Mouse (Mus musculus): ENCODE results near the gene Fam71e1. TPM values are rescaled to one million over a fixed set of nuclear protein-coding genes. Genes with fewer than 3 reads are reported as not detected.

The Fam71e1 gene
- polyA plus RNA-seq, 1 experiment = 12.5 TPM

DNA sequence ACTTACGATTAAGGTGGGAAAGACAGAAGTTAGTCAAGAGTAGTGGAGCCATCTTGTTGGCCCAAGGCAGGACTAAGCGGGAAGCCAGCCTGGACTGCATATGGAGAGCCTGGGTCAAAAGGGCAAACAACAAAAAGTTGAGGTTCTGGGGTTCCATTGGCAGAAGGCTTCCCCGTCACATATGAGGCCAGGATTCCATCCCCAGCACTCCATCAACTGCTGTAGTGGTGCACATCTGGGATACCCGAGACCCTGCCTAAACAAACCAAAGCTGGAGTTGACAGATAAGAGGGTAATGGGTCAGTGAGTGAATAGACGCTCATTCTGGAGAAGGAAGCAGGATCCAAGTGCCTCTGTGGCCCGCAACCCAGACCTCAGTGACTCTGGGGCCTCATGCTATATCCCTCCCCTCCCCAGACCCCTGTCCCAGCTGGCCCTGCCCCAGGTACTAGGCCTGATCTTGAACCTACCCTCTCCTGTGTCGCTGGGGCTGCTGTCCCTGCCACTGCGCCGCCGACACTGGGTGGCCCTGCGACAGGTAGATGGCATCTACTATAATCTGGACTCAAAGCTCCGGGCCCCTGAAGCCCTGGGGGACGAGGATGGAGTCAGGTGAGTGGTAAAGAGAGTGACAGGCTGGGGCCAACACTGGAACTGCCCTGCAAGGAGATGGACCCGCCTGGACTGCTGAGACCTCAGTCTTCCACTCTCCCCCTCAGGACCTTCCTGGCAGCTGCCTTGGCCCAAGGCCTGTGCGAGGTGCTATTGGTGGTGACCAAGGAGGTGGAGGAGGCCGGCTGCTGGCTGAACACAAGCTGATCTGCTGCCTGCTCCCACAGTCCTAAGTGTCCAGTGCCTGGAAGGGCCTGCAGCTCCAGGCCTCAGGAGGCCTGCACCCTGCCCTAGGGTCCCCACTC is 25.4 kb upstream of the Fam71e1 start:
- DNase-seq (ENCODE audit: low spot score) = no peak

DNA sequence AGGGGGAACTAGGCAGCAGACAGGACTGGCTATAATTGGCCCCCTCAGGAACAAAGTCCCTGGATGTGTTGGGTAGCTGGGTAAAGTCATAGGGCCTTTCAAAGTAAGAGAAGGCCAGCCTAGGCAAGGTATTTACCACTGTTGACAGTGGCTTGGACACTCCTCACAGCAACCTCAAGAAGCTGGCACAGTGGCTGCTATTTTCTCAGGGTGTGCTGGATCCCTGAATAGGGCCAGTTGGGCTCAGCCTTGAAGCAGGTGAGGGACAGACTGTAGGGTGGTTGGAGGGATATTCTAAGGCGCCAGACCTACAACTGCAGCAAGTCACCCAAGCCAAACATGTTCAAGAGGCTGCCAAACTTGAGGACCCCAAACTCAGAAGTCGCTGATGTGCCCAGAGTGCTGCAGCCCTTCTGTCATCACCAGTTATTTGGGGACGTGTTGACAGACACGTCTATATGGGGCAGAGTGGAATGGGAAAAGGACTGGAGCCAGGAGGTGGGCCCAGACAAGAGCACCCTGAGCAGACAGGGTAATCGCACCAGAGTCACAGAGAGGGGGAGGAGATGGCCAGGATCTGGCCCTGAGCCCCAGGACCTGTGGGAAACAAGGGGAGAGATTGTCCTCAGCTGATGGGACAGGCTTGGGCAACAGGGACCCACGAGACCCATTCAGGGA is 24.4 kb upstream of the Fam71e1 start:
- DNase-seq (ENCODE audit: low spot score) = peak; percentile 8

DNA sequence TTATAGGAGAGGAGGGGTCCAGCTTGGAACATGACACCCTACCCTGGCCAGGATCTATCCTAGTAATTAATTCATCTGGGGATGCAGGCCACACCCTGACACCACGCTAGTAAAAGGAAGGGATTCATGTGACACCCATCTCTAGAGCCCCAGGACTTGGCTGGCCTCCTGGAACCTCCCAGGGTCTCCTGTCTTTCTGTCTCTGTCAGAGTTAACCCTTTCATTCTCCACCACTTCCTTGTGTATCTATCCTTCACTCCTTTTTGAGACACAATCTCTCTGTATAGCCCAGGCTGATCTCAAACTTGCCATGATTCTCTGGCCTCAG is 23.9 kb upstream of the Fam71e1 start:
- no peak for DNase-seq (ENCODE audit: low spot score)

DNA sequence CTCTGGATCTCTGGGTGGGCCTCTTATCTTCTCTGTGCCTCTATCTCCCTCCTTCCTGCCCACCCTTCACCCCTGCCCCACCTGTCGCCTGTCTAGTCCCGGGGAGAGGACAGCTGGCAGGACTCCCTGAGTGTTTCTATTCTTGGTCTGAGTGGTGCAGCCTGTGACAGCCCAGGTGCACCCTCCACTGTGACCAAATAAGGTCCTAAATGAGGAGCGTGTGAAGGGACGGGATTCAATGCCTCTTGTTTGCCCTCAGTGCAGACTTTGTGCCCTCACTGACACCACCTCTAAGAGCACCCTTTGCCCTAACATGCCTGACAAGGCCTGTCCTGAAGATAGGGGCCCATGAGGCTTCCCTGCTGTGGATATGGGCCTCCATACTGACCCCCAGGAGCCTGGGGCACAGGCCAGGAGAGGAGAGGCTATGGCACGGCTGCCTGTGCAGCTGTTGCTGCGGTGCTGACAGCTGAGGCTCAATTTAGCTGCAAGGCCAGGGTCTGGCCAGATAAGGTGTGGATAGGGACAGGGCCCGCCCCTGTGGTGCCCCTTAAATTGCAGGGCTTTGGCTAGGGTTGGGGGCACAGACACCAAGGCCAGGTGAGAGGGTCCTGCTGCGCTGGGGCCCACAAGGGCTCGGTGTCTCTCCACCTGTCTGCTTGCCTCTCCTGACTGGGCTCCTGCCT is 23.3 kb upstream of the Fam71e1 start:
- no peak for DNase-seq (ENCODE audit: low spot score)

DNA sequence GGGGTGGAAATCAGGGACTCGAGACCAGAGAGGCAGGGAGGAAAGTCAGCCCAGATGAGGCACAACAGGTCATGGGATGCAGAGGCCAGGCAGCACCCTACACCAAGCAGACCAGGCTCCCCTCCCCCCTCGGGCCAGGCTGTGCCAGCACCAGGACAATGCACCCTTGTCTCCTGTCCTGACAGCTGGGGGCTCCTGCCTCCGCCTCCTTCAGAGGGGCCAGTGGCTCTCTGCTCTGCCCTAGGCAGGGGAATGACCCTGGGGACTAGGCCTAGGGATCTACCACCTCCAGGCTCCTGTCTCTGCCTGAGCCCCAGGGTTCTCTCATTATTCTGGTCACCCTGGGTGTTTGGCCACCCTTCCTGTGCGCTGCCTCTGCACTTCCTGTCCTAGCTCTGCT is 22.0 kb upstream of the Fam71e1 start:
- no peak for DNase-seq (ENCODE audit: low spot score)

DNA sequence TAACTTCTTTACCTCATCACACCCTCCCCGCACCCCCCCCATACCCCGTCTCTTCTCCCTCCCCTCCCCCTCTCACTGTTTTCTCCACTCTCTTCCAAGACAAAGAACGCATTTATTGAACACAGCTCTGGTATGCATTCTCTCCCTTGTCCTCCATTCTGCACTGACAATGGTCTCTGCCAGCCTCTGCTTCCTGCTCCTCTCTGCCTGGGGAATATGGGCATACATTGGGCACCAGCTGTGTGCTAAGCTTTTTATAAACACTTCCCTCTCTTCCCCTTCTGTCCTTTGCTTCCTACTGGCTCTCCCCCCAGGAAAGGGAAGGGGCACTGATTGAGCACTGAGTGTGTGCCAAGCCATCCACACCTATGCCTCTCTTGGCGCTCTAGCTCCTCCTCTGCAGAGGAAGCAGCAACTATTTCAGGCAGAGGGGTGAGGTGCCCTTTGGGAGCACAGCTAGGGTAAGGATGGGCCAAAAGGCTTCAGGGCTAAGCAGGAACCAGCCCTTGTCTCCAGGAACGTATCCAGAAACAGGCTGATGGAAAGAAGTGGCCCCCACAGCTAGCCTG is 21.3 kb upstream of the Fam71e1 start:
- no peak for DNase-seq (ENCODE audit: low spot score)

DNA sequence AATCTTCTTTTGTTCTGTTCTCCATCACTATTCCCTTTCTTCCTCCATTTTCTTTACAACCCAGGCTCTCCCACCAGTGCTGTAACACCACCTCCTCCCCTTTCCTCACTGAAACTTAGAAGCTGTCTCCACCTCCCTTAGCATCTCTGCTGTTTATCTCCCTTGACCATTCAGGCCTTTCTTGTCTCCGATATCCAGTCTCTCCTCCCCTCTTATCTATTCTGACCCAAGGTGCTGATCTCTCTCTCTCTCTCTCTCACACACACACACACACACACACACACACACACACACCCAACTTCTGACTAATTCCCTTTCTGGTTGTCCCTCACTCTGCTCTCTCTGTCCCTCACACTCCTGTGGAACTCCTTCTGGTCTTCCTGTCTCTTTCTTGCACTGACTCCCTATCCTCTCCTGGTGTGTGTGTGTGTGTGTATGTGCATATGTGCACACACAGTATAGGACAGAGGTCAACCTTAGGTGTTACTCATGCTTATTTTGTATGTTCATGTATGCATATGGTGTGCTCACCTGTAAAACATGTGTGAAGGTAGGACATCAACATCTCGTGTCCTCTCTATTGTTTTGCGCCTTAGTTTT is 13.4 kb upstream of the Fam71e1 start:
- DNase-seq (ENCODE audit: low spot score) = no peak

DNA sequence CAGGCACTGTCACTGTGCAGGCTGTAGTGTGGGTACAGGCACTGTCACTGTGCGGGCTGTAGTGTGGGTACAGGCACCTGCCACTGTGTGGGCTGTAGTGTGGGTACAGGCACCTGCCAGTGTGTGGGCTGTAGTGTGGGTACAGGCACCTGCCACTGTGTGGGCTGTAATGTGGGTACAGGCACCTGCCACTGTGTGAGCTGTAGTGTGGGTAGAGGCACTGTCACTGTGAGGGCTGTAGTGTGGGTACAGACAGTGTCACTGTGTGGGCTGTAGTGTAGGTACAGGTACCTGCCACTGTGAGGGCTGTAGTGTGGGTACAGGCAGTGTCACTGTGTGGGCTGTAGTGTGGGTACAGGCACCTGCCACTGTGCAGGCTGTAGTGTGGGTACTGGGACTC is 12.3 kb upstream of the Fam71e1 start:
- no peak for DNase-seq (ENCODE audit: low spot score)

DNA sequence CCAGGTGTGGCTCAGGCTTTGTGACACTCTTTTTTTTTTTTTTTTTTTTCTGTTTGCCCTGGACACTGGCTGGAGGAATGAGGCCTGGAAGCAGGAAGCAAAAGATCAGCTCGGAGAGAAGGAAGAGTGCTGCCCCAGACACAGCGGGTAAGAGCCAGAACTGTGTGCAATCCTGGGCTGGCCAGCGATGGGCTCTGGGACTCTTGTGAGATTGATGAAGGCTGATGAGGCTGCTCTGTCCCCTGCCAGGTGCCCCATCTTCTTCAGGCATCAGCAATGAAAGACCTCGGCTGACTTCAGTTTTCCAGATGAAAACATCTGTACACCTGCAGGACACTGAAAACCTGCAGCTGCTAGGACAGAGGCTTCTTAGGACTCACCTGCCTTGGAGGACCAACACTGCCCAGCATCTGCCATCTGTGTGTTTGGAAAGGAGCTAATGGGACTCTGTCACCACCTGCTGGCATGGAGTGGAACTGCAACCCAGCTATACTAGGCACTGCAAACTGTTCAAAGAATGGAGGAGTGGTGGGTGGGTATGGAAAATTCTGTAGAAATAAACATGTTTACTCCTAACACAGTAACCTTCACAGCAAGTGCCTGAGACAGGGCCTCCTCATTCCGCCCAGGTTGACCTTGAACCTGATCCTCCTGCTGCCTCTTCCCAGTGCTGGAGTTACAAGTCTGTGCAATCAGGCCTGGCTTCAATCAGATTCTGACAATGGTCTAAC is 11.4 kb upstream of the Fam71e1 start:
- DNase-seq (ENCODE audit: low spot score) = peak; percentile 49

DNA sequence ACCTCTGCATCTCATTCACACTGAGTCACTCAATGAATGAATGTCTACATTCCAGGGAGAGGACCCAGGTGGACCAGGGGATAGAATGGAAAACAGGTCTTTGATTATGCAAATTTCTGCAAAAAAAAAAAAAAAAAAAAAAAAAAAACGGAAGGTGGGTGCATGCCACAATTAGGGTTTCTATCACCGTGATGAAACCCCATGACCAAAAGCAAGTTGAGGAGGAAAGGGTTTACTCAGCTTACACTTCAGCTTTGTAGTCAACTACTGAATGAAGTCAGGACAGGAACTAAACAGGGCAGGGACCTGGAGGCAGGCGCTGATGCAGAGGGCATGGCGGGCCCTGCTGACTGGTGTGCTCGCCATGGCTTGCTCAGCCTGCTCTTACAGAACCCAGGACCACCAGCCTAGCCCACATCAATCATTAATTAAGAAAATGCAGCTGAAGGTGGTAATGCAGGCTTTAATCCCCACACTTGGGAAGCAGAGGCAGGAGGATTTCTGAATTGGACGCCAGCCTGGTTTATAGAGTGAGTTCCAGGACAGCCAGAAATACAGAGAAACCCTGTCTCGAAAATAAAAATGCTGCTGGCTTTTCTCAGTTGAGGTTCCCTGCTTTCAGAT is 10.7 kb upstream of the Fam71e1 start:
- no peak for DNase-seq (ENCODE audit: low spot score)

DNA sequence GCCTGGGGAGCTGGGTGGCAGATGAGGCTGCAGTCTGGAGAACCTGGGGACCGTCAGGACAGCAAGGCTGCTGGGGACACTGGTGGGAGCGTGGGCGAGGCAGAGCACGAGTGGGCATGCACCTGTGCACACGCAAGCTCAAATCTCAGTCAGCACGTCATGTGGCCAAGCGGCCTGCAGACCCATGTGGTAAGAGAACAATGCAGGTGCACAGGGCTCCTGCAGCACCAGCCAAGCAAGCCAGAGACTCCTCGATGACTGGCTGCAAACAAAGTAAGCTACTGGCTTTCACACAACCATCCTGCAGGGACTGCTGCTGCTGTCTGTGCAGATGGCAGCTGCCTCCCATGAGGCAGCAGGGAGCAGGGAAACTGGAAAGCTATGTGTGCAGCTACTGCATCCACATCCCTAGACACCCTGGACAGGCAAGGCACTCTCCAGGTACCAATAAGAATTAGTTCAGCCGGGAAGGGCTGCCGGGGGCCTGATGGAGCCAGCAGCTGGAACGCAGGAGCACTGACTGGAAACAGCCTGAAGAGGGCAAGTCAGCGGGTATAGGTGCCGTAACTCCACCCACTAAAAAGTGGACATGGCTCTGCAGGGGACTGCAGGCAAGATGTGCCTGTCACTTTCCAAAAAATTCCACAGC is 9.3 kb upstream of the Fam71e1 start:
- peak; percentile 16 for DNase-seq (ENCODE audit: low spot score)

DNA sequence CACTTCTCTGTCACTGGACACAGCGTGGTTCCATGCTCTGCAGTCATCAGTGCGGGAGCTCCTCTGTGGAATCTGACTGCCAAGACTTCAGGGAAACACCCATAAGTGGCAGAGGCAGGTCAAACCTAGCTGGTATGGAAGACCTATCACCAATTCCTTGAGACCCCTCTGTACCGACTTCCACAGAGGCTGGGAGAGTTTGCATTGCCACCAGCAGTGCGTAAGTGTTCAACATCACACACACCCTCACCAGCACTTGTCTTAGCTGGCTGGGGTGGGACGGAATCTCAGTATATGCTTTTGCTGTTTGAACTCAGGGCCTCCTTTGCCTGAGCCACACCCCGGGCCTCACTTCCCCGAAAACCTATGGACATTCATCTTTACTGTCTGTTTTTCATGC is 8.4 kb upstream of the Fam71e1 start:
- DNase-seq (ENCODE audit: low spot score) = no peak

DNA sequence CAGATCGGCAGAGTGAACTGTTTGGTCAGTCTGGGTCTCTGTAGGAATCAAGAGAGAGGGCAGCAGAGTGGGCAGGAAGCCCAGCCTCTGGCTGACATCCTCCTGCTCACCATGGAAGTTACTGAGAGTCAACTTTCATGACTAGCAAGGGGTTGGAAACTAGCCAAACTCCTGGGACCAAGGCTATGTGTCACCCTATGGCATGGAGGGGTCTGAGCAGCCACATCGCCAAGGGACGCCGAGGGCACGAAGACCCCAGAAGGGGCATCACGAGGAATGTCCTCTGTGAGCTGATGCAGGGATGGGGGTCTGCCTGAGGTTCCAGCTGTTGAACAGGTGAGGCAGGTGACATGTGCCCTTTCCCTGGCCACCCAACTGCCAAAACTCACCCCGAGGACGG is 7.8 kb upstream of the Fam71e1 start:
- peak; percentile 15 for DNase-seq (ENCODE audit: low spot score)

DNA sequence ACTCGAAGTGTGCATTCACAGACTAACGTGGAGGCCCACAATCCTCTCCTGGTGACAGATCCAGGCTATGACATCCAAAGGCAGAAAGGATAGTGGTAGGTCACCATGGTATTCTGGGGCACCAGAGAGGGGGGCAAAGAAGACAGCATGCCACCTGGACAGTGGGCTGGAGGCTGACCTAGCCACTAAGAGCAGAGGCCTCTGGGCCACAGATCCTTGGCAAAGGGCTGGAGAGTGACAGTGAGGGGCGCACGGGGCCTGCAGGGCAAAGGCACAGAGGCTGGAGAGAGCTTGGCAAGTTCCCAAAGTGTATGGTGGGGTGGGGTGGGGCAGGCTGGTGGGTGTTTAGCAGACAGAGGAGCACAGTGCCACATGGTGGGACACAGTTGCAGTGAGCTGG is 6.1 kb upstream of the Fam71e1 start:
- no peak for DNase-seq (ENCODE audit: low spot score)

DNA sequence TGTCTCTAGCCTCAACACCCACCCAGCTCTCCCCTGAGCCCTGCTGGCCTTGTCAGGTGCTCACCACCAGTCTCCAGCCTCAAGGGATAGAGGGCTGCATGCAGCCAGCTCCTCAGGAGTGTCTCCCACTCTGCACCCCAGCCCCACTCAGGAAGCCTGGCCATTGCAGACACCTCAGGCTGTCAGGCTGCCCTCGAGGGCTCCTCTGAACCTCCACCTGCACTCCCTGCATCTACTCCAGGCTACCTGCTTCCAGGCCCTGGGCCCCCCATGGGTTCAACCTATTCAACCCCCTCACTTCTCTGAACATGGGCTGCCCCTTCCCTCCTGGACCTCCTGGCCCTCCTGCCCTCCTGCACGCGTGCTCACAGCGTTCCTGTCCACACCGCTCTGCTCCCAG is 5.0 kb upstream of the Fam71e1 start:
- DNase-seq (ENCODE audit: low spot score) = no peak

DNA sequence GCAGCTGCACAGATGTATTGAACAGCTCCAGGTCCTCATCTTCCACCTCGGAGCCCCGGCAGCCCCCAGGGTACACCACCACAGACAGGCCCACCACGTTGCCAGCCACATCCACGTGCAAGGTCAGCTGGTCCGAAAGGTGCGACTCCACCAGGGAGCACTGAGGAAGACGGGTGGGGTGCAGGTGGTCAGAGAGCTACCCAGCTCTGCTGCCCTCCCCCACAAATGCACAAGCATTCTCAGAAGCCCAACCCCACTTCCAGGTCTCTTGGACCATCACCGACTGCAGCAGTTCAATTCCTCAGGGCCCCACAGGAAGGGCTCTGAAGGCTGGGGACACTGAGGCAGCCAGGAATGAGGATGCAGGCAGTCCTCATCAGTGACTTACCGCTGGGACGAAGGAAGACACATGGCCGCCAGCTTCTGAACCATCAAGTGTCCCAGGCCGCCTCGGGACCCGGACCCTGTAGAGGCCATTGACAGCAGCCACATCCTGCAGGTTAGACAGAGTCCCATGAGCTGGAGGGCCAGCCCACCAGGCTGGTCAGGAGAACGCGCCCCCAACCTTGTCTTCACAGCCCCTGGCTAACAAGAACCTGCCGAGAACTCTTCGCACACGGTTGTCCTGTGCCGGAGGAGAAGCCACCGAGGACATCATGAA is 4.1 kb upstream of the Fam71e1 start:
- DNase-seq (ENCODE audit: low spot score) = peak; percentile 18

DNA sequence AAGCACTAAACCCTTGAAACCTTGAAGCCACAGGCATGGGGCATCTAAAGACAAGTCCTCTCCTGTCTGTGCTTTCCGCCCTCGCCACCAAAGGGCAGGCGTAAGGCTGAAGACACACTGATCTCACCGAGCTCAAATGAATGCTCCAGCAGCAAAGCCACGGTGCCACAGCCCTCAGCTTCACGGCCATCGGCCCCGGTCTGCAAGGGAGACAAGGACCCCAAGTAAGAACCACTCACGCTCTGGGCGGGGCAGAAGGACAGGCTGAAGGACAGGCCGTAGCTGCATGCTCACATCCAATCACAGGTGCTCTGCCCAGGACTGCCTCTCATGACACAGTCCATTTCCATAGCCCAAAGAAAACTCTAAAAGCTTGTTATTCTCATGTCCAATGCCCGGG is 1.7 kb upstream of the Fam71e1 start:
- DNase-seq (ENCODE audit: low spot score) = peak; percentile 18

DNA sequence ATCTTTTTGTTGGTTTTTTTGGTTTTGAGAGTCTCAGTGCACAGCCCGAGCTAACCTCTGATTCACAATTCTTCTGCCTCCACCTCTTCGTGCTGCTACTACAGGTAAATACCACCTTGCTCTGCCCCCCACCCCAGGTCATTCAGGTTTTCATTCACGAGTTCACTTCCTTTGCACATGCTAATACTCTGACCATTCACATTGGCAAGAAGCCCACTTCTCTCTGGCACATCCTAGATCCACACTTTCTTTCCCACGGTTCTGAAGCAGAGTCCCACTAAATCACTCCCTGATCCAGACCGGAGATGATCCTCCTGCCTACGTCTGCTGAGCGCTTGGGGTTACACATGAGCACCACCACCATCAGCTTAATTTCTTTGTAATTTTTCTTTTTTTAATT is 1.3 kb upstream of the Fam71e1 start:
- DNase-seq (ENCODE audit: low spot score) = no peak

DNA sequence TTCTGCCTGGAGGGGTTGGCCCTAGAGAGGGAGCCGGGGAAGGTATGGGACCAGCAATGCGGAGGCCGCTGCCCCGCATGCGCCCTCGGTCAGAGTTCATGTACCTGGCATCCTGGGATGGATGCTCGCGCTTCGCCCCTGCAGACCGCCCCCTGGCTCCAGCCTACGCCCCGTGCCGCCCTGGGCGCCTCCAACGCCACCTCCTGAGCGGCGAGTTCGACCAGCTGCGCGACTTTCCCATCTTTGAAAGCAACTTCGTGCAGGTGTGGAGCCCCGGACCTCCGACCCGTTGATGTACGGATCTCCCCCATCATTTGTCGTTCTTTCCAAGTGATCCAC is 359 bp downstream of the Fam71e1 start:
- no peak for DNase-seq (ENCODE audit: low spot score)

Data from urinary bladder, adult 2 months (tissue).